Mouse (Mus musculus): ENCODE measurements at regions not wholly inside any gene's neighbourhood (a gene's known extent, or its start where the extent isn't known, plus 50 kb on each side); places are given as distances from the start of the nearest gene placed in this dataset.

DNA sequence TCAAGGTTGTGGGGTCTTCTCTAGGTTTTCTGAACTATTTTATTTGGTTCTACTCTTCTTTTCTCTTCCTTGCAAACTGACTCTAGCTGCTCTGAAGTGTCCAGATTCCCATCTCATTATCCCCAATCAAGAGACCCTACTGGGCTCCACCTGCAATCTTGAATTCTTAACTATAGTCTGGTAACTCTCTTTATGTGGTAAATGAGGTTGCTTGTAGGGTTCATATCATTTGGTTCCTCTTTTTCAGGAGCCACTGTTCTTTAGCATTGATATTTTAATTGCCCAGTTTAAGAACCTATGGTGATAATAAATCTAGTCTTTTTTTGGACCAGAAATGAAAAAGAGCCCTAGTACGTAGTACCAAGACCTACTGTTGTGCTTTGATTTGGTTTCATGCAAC is 90.7 kb downstream of the Plk2 start:
- Histone ChIP-seq H3K4me2 (ENCODE audit: low read length) (no peak overlapping the region), H3K9me3 (ENCODE audit: control insufficient read depth, low read length) (no peaks in the 10 kb centered on the region), H3K27me3 (replicated peaks; ENCODE audit: control insufficient read depth, insufficient read depth, low read length) (no peaks in the 10 kb centered on the region), H3K27ac (ENCODE audit: low read depth) (no peak overlapping the region), H3K36me3 (ENCODE audit: control insufficient read depth, insufficient read depth, low read length) (no peaks in the 10 kb centered on the region), H3K4me3 (ENCODE audit: low read depth, low read length) (no peak overlapping the region), H3K4me1 (replicated peaks; ENCODE audit: control insufficient read depth, insufficient read depth, low read length) (no peaks in the 10 kb centered on the region), H3K9ac (ENCODE audit: low read length) (no peak overlapping the region)
- WGBS = 95% methylated on average over 1 of the region's 1 CpGs
- ATAC-seq (replicated peaks; ENCODE audit: low FRiP score, low TSS enrichment, low read depth) (no peak), DNase-seq (ENCODE audit: low spot score) (no peak)

- ATAC-seq (replicated peaks; ENCODE audit: low FRiP score, low TSS enrichment, low read depth) (no peak), DNase-seq (ENCODE audit: low spot score) (no peak)
- H3K9me3 ChIP-seq (ENCODE audit: control insufficient read depth, low read length) = no peaks in the 10 kb centered on the region
- 73% methylated on average over 2 of the region's 2 CpGs for WGBS
- H3K9ac ChIP-seq (ENCODE audit: low read length) = no peak overlapping the region
- H3K4me2 ChIP-seq (ENCODE audit: low read length) = no peak overlapping the region
- H3K4me1 ChIP-seq (replicated peaks; ENCODE audit: control insufficient read depth, insufficient read depth, low read length) = no peaks in the 10 kb centered on the region
- H3K27ac ChIP-seq (ENCODE audit: low read depth) = no peak overlapping the region
- H3K4me3 ChIP-seq (ENCODE audit: low read depth, low read length) = no peak overlapping the region
- H3K36me3 ChIP-seq (ENCODE audit: control insufficient read depth, insufficient read depth, low read length) = no peaks in the 10 kb centered on the region
- no peaks in the 10 kb centered on the region for H3K27me3 ChIP-seq (replicated peaks; ENCODE audit: control insufficient read depth, insufficient read depth, low read length)
Measured at GRCm38 (mm10) chr13:110490166-110490565, 95.3 kb downstream of the Plk2 start.

- Histone ChIP-seq H3K27ac (ENCODE audit: low read depth) (no peak overlapping the region), H3K4me1 (replicated peaks; ENCODE audit: control insufficient read depth, insufficient read depth, low read length) (no peaks in the 10 kb centered on the region), H3K4me2 (ENCODE audit: low read length) (no peak overlapping the region), H3K9me3 (ENCODE audit: control insufficient read depth, low read length) (no peaks in the 10 kb centered on the region), H3K27me3 (replicated peaks; ENCODE audit: control insufficient read depth, insufficient read depth, low read length) (no peaks in the 10 kb centered on the region), H3K4me3 (ENCODE audit: low read depth, low read length) (no peak overlapping the region), H3K9ac (ENCODE audit: low read length) (no peak overlapping the region), H3K36me3 (ENCODE audit: control insufficient read depth, insufficient read depth, low read length) (no peaks in the 10 kb centered on the region)
- WGBS = 56% methylated on average over 9 of the region's 9 CpGs
- ATAC-seq (replicated peaks; ENCODE audit: low FRiP score, low TSS enrichment, low read depth) (no peak), DNase-seq (ENCODE audit: low spot score) (no peak)
Measured at GRCm38 (mm10) chr13:110492296-110493001, 97.6 kb downstream of the Plk2 start.

GRCm38 (mm10) chr13:110493002-110493552 is 98.2 kb downstream of the Plk2 start:
- 80% methylated on average over 7 of the region's 7 CpGs for WGBS
- Histone ChIP-seq H3K4me2 (ENCODE audit: low read length) (no peak overlapping the region), H3K9ac (ENCODE audit: low read length) (no peak overlapping the region), H3K4me3 (ENCODE audit: low read depth, low read length) (no peak overlapping the region), H3K27ac (ENCODE audit: low read depth) (no peak overlapping the region), H3K27me3 (replicated peaks; ENCODE audit: control insufficient read depth, insufficient read depth, low read length) (no peaks in the 10 kb centered on the region), H3K9me3 (ENCODE audit: control insufficient read depth, low read length) (no peaks in the 10 kb centered on the region), H3K36me3 (ENCODE audit: control insufficient read depth, insufficient read depth, low read length) (no peaks in the 10 kb centered on the region), H3K4me1 (replicated peaks; ENCODE audit: control insufficient read depth, insufficient read depth, low read length) (no peaks in the 10 kb centered on the region)
- no peak for ATAC-seq (replicated peaks; ENCODE audit: low FRiP score, low TSS enrichment, low read depth)
- no peak for DNase-seq (ENCODE audit: low spot score)

GRCm38 (mm10) chr13:110497461-110497860 is 102.6 kb downstream of the Plk2 start:
- no peak overlapping the region for H3K9ac ChIP-seq (ENCODE audit: low read length)

DNA sequence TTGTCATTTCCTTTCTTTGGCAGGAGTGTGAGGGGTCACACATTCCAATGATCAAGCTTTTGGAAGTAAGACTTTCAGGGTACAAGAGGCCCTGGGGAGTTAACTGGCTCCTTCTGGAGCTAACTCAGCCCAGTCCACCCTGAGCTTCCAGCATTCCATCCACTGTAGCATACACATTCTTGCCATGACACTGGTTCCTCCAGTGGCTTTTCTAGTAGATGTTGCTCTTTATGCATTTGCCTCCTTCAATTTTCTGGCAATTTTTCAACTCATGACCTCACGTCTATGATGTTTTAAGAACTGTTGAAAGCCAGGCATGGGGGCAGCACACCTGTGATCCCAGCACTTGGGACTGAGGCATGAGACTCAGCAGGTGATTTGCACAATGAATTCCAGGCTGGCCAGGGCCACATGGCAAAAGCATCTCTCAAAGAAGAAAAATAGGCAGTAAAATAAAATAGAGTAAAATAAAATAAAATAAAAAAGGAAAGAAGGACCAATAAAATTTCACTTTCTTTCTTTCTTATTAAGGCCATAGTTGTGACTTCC is 113.0 kb downstream of the Plk2 start:
- Histone ChIP-seq H3K36me3 (ENCODE audit: control insufficient read depth, insufficient read depth, low read length) (no peaks in the 10 kb centered on the region), H3K4me1 (replicated peaks; ENCODE audit: control insufficient read depth, insufficient read depth, low read length) (no peaks in the 10 kb centered on the region), H3K4me3 (ENCODE audit: low read depth, low read length) (no peak overlapping the region), H3K9me3 (ENCODE audit: control insufficient read depth, low read length) (0 out of 2 replicates have a peak, but pooled peaks cover 3% of the 10 kb centered on the region), H3K27ac (ENCODE audit: low read depth) (no peak overlapping the region), H3K27me3 (replicated peaks; ENCODE audit: control insufficient read depth, insufficient read depth, low read length) (no peaks in the 10 kb centered on the region), H3K9ac (ENCODE audit: low read length) (no peak overlapping the region), H3K4me2 (ENCODE audit: low read length) (no peak overlapping the region)
- ATAC-seq (replicated peaks; ENCODE audit: low FRiP score, low TSS enrichment, low read depth) (no peak), DNase-seq (ENCODE audit: low spot score) (no peak)
- WGBS = 79% methylated on average over 1 of the region's 1 CpGs

More at GRCm38 (mm10) chr13:110497461-110497860, 102.6 kb downstream of the Plk2 start:
- Histone ChIP-seq H3K27me3 (replicated peaks; ENCODE audit: control insufficient read depth, insufficient read depth, low read length) (no peaks in the 10 kb centered on the region), H3K4me1 (replicated peaks; ENCODE audit: control insufficient read depth, insufficient read depth, low read length) (no peaks in the 10 kb centered on the region), H3K4me2 (ENCODE audit: low read length) (no peak overlapping the region), H3K4me3 (ENCODE audit: low read depth, low read length) (no peak overlapping the region), H3K36me3 (ENCODE audit: control insufficient read depth, insufficient read depth, low read length) (no peaks in the 10 kb centered on the region), H3K9me3 (ENCODE audit: control insufficient read depth, low read length) (no peaks in the 10 kb centered on the region), H3K27ac (ENCODE audit: low read depth) (no peak overlapping the region)
- DNase-seq (ENCODE audit: low spot score) (no peak), ATAC-seq (replicated peaks; ENCODE audit: low FRiP score, low TSS enrichment, low read depth) (no peak)
- WGBS = 83% methylated on average over 3 of the region's 3 CpGs

GRCm38 (mm10) chr13:110517986-110518385 is 123.1 kb downstream of the Plk2 start:
- 91% methylated on average over 8 of the region's 8 CpGs for WGBS

GRCm38 (mm10) chr13:110522974-110523373 is 128.1 kb downstream of the Plk2 start:
- H3K4me1 ChIP-seq (replicated peaks; ENCODE audit: control insufficient read depth, insufficient read depth, low read length) = no peaks in the 10 kb centered on the region
- DNase-seq (ENCODE audit: low spot score) (no peak), ATAC-seq (replicated peaks; ENCODE audit: low FRiP score, low TSS enrichment, low read depth) (no peak)
- H3K36me3 ChIP-seq (ENCODE audit: control insufficient read depth, insufficient read depth, low read length) = no peaks in the 10 kb centered on the region
- WGBS = 84% methylated on average over 4 of the region's 4 CpGs
- no peaks in the 10 kb centered on the region for H3K9me3 ChIP-seq (ENCODE audit: control insufficient read depth, low read length)
- H3K27ac ChIP-seq (ENCODE audit: low read depth) = no peak overlapping the region
- H3K9ac ChIP-seq (ENCODE audit: low read length) = no peak overlapping the region
- H3K4me3 ChIP-seq (ENCODE audit: low read depth, low read length) = no peak overlapping the region
- no peak overlapping the region for H3K4me2 ChIP-seq (ENCODE audit: low read length)
- no peaks in the 10 kb centered on the region for H3K27me3 ChIP-seq (replicated peaks; ENCODE audit: control insufficient read depth, insufficient read depth, low read length)

More at GRCm38 (mm10) chr13:110517986-110518385, 123.1 kb downstream of the Plk2 start:
- Histone ChIP-seq H3K9ac (ENCODE audit: low read length) (no peak overlapping the region), H3K9me3 (ENCODE audit: control insufficient read depth, low read length) (no peaks in the 10 kb centered on the region), H3K4me1 (replicated peaks; ENCODE audit: control insufficient read depth, insufficient read depth, low read length) (no peaks in the 10 kb centered on the region), H3K4me2 (ENCODE audit: low read length) (no peak overlapping the region), H3K27me3 (replicated peaks; ENCODE audit: control insufficient read depth, insufficient read depth, low read length) (no peaks in the 10 kb centered on the region), H3K36me3 (ENCODE audit: control insufficient read depth, insufficient read depth, low read length) (no peaks in the 10 kb centered on the region), H3K27ac (ENCODE audit: low read depth) (no peak overlapping the region), H3K4me3 (ENCODE audit: low read depth, low read length) (no peak overlapping the region)
- DNase-seq (ENCODE audit: low spot score) = no peak
- no peak for ATAC-seq (replicated peaks; ENCODE audit: low FRiP score, low TSS enrichment, low read depth)

DNA sequence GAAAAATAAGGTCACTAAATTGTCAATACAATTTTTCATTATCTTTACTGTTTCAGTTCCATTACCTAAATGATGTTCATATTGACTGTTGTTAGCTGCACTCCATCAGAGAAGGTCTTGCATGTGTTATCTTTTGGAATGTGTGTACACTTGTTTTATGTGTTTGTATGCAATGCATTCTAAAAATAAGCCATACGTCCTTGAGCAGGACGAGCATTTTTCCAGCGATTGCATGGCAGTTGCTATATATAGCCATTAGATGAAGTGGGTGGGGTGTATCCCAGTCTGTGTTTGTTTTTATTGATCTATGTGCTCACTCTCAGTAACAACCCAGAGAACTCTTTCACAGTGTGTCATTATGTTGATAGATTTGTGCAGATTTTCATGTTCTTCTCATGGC is 132.8 kb downstream of the Plk2 start:
- H3K27ac ChIP-seq (ENCODE audit: low read depth) = no peak overlapping the region
- H3K9me3 ChIP-seq (ENCODE audit: control insufficient read depth, low read length) = no peaks in the 10 kb centered on the region
- H3K4me1 ChIP-seq (replicated peaks; ENCODE audit: control insufficient read depth, insufficient read depth, low read length) = no peaks in the 10 kb centered on the region
- 71% methylated on average over 3 of the region's 3 CpGs for WGBS
- no peak overlapping the region for H3K4me2 ChIP-seq (ENCODE audit: low read length)
- no peaks in the 10 kb centered on the region for H3K36me3 ChIP-seq (ENCODE audit: control insufficient read depth, insufficient read depth, low read length)
- H3K9ac ChIP-seq (ENCODE audit: low read length) = no peak overlapping the region
- H3K27me3 ChIP-seq (replicated peaks; ENCODE audit: control insufficient read depth, insufficient read depth, low read length) = no peaks in the 10 kb centered on the region
- DNase-seq (ENCODE audit: low spot score) (no peak), ATAC-seq (replicated peaks; ENCODE audit: low FRiP score, low TSS enrichment, low read depth) (no peak)
- H3K4me3 ChIP-seq (ENCODE audit: low read depth, low read length) = no peak overlapping the region
